Mouse (Mus musculus): ENCODE measurements around the gene Zfp866. TPM values are rescaled to one million over a fixed set of nuclear protein-coding genes. Genes with fewer than 3 reads are reported as not detected.
A peak's percentile ranks its signal among the peaks of the same experiment; 100 is the strongest.

The Zfp866 gene
- polyA plus RNA-seq, 1 experiment: not detected

DNA sequence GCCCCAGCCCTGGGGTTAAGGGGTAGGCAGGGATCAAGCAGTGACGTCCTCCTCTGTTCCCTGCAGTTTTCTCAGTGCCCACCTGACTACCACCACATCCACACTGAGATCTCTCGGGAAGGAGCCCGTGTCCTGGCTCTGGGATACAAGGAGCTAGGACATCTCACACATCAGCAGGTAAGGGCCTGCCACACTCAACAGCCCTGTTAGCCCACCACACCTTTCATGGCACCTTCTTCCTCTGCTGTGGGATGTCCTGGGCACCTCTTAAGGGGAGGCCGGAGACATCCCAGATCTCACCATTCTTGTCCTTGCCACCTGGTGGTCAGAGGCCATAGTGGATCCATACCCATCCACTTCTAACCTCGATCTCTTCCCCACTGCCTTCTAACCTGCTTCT lies 9.0 kb upstream of the Zfp866 start:
- H3K4me1 ChIP-seq: peaks cover 10% of the 10 kb centered on the region
- peaks cover 98% of the 10 kb centered on the region for H3K36me3 ChIP-seq (replicated peaks; ENCODE audit: low read length)
- no peak overlapping the region for H3K4me3 ChIP-seq (replicated peaks)
- H3K27me3 ChIP-seq (replicated peaks): no peaks in the 10 kb centered on the region
- H3K9me3 ChIP-seq: no peaks in the 10 kb centered on the region
- TF ChIP-seq FLI1 (IDR thresholded peaks at IDR 0.05; ENCODE audit: low read length) (no peak), GATA1 (IDR thresholded peaks at IDR 0.05; ENCODE audit: borderline replicate concordance, low read length) (no peak)

DNA sequence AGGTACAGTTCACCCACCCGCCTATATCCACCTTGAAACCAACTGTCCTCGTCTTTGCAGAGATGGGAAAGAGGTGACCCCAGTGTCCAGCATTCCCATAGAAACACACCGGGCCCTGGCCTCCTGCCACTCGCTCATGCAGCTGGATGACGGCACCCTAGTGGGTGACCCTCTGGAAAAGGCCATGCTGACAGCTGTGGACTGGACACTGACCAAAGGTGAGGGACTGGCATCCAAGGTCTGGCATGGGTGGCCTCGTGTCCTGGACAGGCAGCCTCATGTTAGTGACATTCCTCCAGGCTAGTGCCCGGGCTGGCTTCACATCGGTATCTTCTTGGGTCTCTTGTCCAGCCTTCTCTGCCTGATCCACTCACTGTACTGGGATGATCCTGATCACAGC lies 8.3 kb upstream of the Zfp866 start:
- peaks cover 14% of the 10 kb centered on the region for H3K4me1 ChIP-seq
- H3K4me3 ChIP-seq (replicated peaks): no peak overlapping the region
- peaks cover 99% of the 10 kb centered on the region for H3K36me3 ChIP-seq (replicated peaks; ENCODE audit: low read length)
- no peaks in the 10 kb centered on the region for H3K27me3 ChIP-seq (replicated peaks)
- H3K9me3 ChIP-seq: no peaks in the 10 kb centered on the region
- TF ChIP-seq GATA1 (IDR thresholded peaks at IDR 0.05; ENCODE audit: borderline replicate concordance, low read length) (no peak), FLI1 (IDR thresholded peaks at IDR 0.05; ENCODE audit: low read length) (no peak)

GRCm38 (mm10) chr8:69797661-69798060 lies 6.7 kb upstream of the Zfp866 start:
- Histone ChIP-seq H3K9me3 (no peaks in the 10 kb centered on the region), H3K36me3 (replicated peaks; ENCODE audit: low read length) (peaks cover 99% of the 10 kb centered on the region), H3K4me1 (peaks cover 26% of the 10 kb centered on the region), H3K27me3 (replicated peaks) (no peaks in the 10 kb centered on the region), H3K4me3 (replicated peaks) (no peak overlapping the region)
- TF ChIP-seq GATA1 (IDR thresholded peaks at IDR 0.05; ENCODE audit: borderline replicate concordance, low read length) (no peak), FLI1 (IDR thresholded peaks at IDR 0.05; ENCODE audit: low read length) (no peak)

DNA sequence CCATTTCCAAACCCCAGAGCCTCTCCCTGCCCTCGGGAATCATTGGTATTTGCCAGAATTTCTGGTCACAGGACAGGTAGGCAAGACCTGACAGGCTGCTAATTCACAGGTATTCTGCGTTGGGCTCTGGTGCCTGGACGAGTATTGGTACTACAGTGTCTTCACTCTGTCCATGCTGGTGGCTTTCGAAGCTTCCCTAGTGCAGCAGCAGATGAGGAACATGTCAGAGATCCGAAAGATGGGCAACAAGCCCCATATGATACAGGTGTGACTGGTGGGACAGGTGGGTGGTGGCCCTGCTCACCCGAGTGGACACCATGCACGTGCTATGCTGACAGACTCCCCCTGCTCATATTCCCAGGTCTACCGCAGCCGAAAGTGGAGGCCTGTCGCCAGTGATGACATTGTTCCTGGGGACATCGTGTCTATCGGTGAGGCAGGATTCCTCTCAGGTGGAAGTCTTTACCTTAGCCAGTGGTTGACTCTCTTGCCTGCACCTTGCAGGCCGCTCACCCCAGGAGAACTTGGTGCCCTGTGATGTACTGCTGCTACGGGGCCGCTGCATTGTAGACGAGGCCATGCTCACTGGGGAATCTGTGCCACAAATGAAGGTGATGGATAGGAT lies 5.9 kb upstream of the Zfp866 start:
- TF ChIP-seq FLI1 (IDR thresholded peaks at IDR 0.05; ENCODE audit: low read length) (no peak), GATA1 (IDR thresholded peaks at IDR 0.05; ENCODE audit: borderline replicate concordance, low read length) (no peak)
- Histone ChIP-seq H3K9me3 (no peaks in the 10 kb centered on the region), H3K36me3 (replicated peaks; ENCODE audit: low read length) (peaks cover 91% of the 10 kb centered on the region)

GRCm38 (mm10) chr8:69794901-69795300 lies 3.9 kb upstream of the Zfp866 start:
- Histone ChIP-seq H3K27me3 (replicated peaks) (no peaks in the 10 kb centered on the region), H3K36me3 (replicated peaks; ENCODE audit: low read length) (peaks cover 73% of the 10 kb centered on the region), H3K9me3 (no peaks in the 10 kb centered on the region), H3K4me1 (peaks cover 37% of the 10 kb centered on the region), H3K4me3 (replicated peaks) (no peak overlapping the region)
- TF ChIP-seq FLI1 (IDR thresholded peaks at IDR 0.05; ENCODE audit: low read length): no peak
- no peak for TF ChIP-seq GATA1 (IDR thresholded peaks at IDR 0.05; ENCODE audit: borderline replicate concordance, low read length)

More for the DNA sequence above, 5.9 kb upstream of the Zfp866 start:
- H3K27me3 ChIP-seq (replicated peaks): no peaks in the 10 kb centered on the region
- H3K4me3 ChIP-seq (replicated peaks): no peak overlapping the region
- H3K4me1 ChIP-seq: peaks cover 34% of the 10 kb centered on the region

GRCm38 (mm10) chr8:69794096-69794495 lies 3.1 kb upstream of the Zfp866 start:
- no peaks in the 10 kb centered on the region for H3K9me3 ChIP-seq
- no peaks in the 10 kb centered on the region for H3K27me3 ChIP-seq (replicated peaks)
- TF ChIP-seq GATA1 (IDR thresholded peaks at IDR 0.05; ENCODE audit: borderline replicate concordance, low read length): no peak
- peak overlapping the region; percentile 46 for H3K4me3 ChIP-seq (replicated peaks)
- peaks cover 45% of the 10 kb centered on the region for H3K4me1 ChIP-seq
- H3K36me3 ChIP-seq (replicated peaks; ENCODE audit: low read length): peaks cover 65% of the 10 kb centered on the region

GRCm38 (mm10) chr8:69793666-69794065 lies 2.7 kb upstream of the Zfp866 start:
- peaks cover 48% of the 10 kb centered on the region for H3K4me1 ChIP-seq
- no peaks in the 10 kb centered on the region for H3K27me3 ChIP-seq (replicated peaks)
- TF ChIP-seq GATA1 (IDR thresholded peaks at IDR 0.05; ENCODE audit: borderline replicate concordance, low read length) (no peak), FLI1 (IDR thresholded peaks at IDR 0.05; ENCODE audit: low read length) (no peak)
- no peak overlapping the region for H3K4me3 ChIP-seq (replicated peaks)
- peaks cover 61% of the 10 kb centered on the region for H3K36me3 ChIP-seq (replicated peaks; ENCODE audit: low read length)
- H3K9me3 ChIP-seq: no peaks in the 10 kb centered on the region

- peaks cover 52% of the 10 kb centered on the region for H3K4me1 ChIP-seq
- H3K9me3 ChIP-seq: no peaks in the 10 kb centered on the region
- TF ChIP-seq GATA1 (IDR thresholded peaks at IDR 0.05; ENCODE audit: borderline replicate concordance, low read length): no peak
- TF ChIP-seq FLI1 (IDR thresholded peaks at IDR 0.05; ENCODE audit: low read length): no peak
- peaks cover 40% of the 10 kb centered on the region for H3K36me3 ChIP-seq (replicated peaks; ENCODE audit: low read length)
- no peaks in the 10 kb centered on the region for H3K27me3 ChIP-seq (replicated peaks)
- peak overlapping the region; percentile 98 for H3K4me3 ChIP-seq (replicated peaks)
These were observed 564 bp upstream of the Zfp866 start for GRCm38 (mm10) chr8:69791415-69792068.

- Histone ChIP-seq H3K4me3 (replicated peaks) (peak overlapping the region; percentile 98), H3K27me3 (replicated peaks) (no peaks in the 10 kb centered on the region), H3K9me3 (no peaks in the 10 kb centered on the region), H3K36me3 (replicated peaks; ENCODE audit: low read length) (peaks cover 28% of the 10 kb centered on the region), H3K4me1 (peaks cover 52% of the 10 kb centered on the region)
- TF ChIP-seq GATA1 (IDR thresholded peaks at IDR 0.05; ENCODE audit: borderline replicate concordance, low read length): no peak
- no peak for TF ChIP-seq FLI1 (IDR thresholded peaks at IDR 0.05; ENCODE audit: low read length)
These were observed 614 bp downstream of the Zfp866 start for GRCm38 (mm10) chr8:69790364-69790763.

- H3K36me3 ChIP-seq (replicated peaks; ENCODE audit: low read length): peaks cover 22% of the 10 kb centered on the region
- TF ChIP-seq GATA1 (IDR thresholded peaks at IDR 0.05; ENCODE audit: borderline replicate concordance, low read length): no peak
- no peak for TF ChIP-seq FLI1 (IDR thresholded peaks at IDR 0.05; ENCODE audit: low read length)
These were observed 1.2 kb downstream of the Zfp866 start for GRCm38 (mm10) chr8:69789731-69790130.

More at GRCm38 (mm10) chr8:69789731-69790130, 1.2 kb downstream of the Zfp866 start:
- H3K4me1 ChIP-seq: peaks cover 49% of the 10 kb centered on the region
- H3K9me3 ChIP-seq: no peaks in the 10 kb centered on the region
- H3K27me3 ChIP-seq (replicated peaks): no peaks in the 10 kb centered on the region
- H3K4me3 ChIP-seq (replicated peaks): peak overlapping the region; percentile 98

Data from megakaryocyte, embryonic 14.5 days (primary cell).